Mouse (Mus musculus) c-Kit-positive CD71-positive TER-119-negative erythroid progenitor cells, embryonic 14.5 days (primary cell): ENCODE data around the gene Ercc1.
A peak's percentile ranks its signal among the peaks of the same experiment; 100 is the strongest.

ENCODE experiments used
- DNase-seq: peaks from one replicate; pipeline ENCODE4 v3.0.0-alpha.2; 2013; ENCODE audit warnings: low read depth

Gene Ercc1

GRCm38 (mm10) chr7:19309278-19309883 lies 35.2 kb upstream of the Ercc1 start:
- no peak for DNase-seq

- DNase-seq: peak; percentile 88
Measured at GRCm38 (mm10) chr7:19309884-19310641, 34.5 kb upstream of the Ercc1 start, which contains the start of gene Fosb. Fosb (minus strand) TSS chr7:19310051.

- DNase-seq: no peak
Measured at GRCm38 (mm10) chr7:19311991-19312390, 32.6 kb upstream of the Ercc1 start.

- no peak for DNase-seq
Measured at GRCm38 (mm10) chr7:19314033-19314432, 30.5 kb upstream of the Ercc1 start.

GRCm38 (mm10) chr7:19316451-19317161 lies 28.0 kb upstream of the Ercc1 start:
- no peak for DNase-seq

GRCm38 (mm10) chr7:19318201-19318600 lies 26.4 kb upstream of the Ercc1 start:
- no peak for DNase-seq

- no peak for DNase-seq
Measured at GRCm38 (mm10) chr7:19318676-19319075, 25.9 kb upstream of the Ercc1 start.

GRCm38 (mm10) chr7:19319458-19319857 lies 25.1 kb upstream of the Ercc1 start:
- DNase-seq: no peak

GRCm38 (mm10) chr7:19319906-19320305 lies 24.7 kb upstream of the Ercc1 start:
- DNase-seq: peak; percentile 92

- no peak for DNase-seq
Measured at GRCm38 (mm10) chr7:19320637-19321036, 23.9 kb upstream of the Ercc1 start.

- no peak for DNase-seq
Measured at GRCm38 (mm10) chr7:19321464-19321863, 23.1 kb upstream of the Ercc1 start.

- no peak for DNase-seq
Measured at GRCm38 (mm10) chr7:19322489-19322888, 22.1 kb upstream of the Ercc1 start.

GRCm38 (mm10) chr7:19324221-19324620 lies 20.4 kb upstream of the Ercc1 start:
- no peak for DNase-seq

- peak; percentile 66 for DNase-seq
Measured at GRCm38 (mm10) chr7:19325262-19326199, 19.0 kb upstream of the Ercc1 start.

GRCm38 (mm10) chr7:19326359-19326758 lies 18.2 kb upstream of the Ercc1 start:
- peak; percentile 87 for DNase-seq

GRCm38 (mm10) chr7:19327128-19327527 lies 17.4 kb upstream of the Ercc1 start:
- DNase-seq: peak; percentile 94

GRCm38 (mm10) chr7:19327782-19328181 lies 16.8 kb upstream of the Ercc1 start:
- DNase-seq: no peak

GRCm38 (mm10) chr7:19328425-19328824 lies 16.2 kb upstream of the Ercc1 start:
- DNase-seq: no peak

- DNase-seq: no peak
Measured at GRCm38 (mm10) chr7:19331910-19332309, 12.7 kb upstream of the Ercc1 start.

GRCm38 (mm10) chr7:19332709-19333352 lies 11.7 kb upstream of the Ercc1 start:
- DNase-seq: no peak

- no peak for DNase-seq
Measured at GRCm38 (mm10) chr7:19335583-19335982, 9.0 kb upstream of the Ercc1 start.
